Mouse (Mus musculus): ENCODE data around the gene Klhl36. TPM values are rescaled to one million over a fixed set of nuclear protein-coding genes. Genes with fewer than 3 reads are reported as not detected.
"Not testable (repeated sequence)": the region's sequence is repeated elsewhere in the genome, so short reads cannot be mapped to it uniquely, and the experiment has no call there.

The Klhl36 gene
- polyA plus RNA-seq, 1 experiment from 2014 or later: 7.7 TPM

DNA sequence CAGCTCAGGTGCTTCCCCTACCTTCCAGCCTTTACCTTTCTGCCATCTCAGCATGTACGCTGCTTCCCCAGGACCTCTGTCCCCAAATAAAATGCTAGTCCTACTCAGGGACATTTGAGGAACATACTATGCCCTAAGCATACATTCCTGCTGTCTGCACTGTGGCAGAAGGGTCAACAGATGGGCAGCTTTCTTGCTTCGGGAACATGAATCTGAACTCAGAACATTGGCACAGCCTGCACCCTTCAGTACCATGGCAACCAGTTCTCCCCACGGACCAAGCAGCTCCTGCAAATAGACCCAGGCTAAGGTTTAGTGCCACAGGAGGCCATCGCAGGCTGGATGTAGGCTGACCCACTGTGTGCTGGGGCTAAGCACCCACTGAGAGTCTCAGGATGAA lies 25.2 kb upstream of the Klhl36 start:
- Histone ChIP-seq H3K4me2 (0 out of 2 replicates have a peak overlapping the region, but pooled peaks have one; percentile 92), H3K4me1 (peaks cover 83% of the 10 kb centered on the region), H3K9ac (no peak overlapping the region), H3K27me3 (replicated peaks) (peaks cover 22% of the 10 kb centered on the region), H3K4me3 (no peak overlapping the region), H3K27ac (no peak overlapping the region), H3K9me3 (replicated peaks) (no peaks in the 10 kb centered on the region), H3K36me3 (peaks cover 10% of the 10 kb centered on the region)
- WGBS (ENCODE audit: insufficient replicate concordance): 82% methylated on average over 4 of the region's 4 CpGs
- no peak for ATAC-seq

DNA sequence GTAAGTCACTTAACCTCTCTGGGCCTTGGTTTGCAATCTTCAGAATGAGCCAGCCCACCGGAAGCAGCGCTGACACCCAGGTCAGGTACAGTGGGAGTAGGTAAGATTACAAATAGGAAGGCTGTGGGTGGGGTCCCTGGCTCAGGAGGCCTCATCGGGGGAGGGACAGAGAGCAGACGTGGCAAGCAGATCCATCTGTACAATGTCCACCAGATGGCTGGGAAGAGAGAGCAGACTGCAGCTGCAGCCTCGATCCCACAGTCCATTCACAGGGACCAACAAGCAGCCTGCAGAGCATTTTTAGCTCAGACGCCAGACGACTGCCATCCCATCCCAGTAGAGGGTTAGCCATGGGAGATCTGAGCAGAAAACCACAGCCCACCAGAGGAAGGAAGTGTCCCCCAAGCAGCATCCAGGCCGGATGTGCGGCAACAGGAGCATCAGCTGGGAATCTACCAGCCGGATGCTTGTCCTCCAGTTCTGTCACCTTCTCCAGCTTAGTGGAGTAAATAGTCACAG lies 24.5 kb upstream of the Klhl36 start:
- peak overlapping the region; percentile 92 for H3K4me2 ChIP-seq
- H3K27me3 ChIP-seq (replicated peaks): peaks cover 22% of the 10 kb centered on the region
- H3K9me3 ChIP-seq (replicated peaks): no peaks in the 10 kb centered on the region
- peak overlapping the region; percentile 66 for H3K4me3 ChIP-seq
- H3K9ac ChIP-seq: 0 out of 2 replicates have a peak overlapping the region, but pooled peaks have one; percentile 14
- peaks cover 78% of the 10 kb centered on the region for H3K4me1 ChIP-seq
- ATAC-seq: no peak
- H3K27ac ChIP-seq: peak overlapping the region; percentile 39
- peaks cover 10% of the 10 kb centered on the region for H3K36me3 ChIP-seq
- WGBS (ENCODE audit: insufficient replicate concordance): 12% methylated on average over 10 of the region's 10 CpGs

DNA sequence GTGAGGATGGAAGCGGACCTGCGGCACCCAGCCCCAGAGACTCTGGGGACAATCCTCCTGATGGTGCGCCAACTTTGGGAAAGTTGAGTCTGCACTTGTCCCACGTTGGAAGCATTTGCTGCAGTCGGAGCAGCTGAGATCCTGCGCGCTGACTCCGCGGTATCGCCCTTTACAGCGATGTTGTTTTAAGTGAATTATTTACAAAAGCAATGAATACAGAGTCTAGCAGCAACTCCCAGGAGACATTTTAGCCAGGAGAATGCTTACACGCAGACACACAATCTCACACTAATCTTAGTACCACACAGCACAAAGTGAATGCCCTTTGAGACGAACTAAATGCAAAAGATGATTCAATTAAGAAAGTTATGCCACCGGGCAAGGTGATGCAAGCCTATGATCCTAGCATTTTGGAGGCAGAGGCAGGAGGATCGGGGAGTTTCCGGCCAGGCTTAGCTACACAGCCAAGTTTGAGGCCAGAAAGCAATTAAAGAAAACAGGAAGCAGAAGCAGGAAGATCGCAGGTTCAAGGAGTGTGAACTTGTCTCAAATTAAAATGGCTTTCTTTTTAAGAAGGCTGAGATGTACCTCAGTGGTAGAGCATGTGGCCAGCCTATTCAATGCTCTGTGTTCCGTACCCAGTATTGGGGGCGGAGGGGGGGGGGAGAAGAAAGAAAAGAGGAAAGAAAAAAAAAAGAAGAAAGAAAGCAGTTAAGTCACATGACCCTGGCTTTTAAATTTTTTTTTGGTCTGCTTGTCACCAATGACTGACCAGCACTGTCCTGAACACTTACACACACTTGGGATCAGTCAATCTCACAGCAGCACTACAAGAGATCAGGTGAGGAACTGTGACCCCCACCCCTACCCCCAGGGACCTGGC lies 23.7 kb upstream of the Klhl36 start:
- Histone ChIP-seq H3K27me3 (replicated peaks) (peaks cover 22% of the 10 kb centered on the region), H3K27ac (peak overlapping the region; percentile 39), H3K9me3 (replicated peaks) (no peaks in the 10 kb centered on the region), H3K4me1 (peaks cover 71% of the 10 kb centered on the region), H3K4me2 (peak overlapping the region; percentile 92), H3K4me3 (peak overlapping the region; percentile 66), H3K9ac (peak overlapping the region; percentile 72; the same call in 1 of the 2 replicates), H3K36me3 (peaks cover 10% of the 10 kb centered on the region)
- WGBS (ENCODE audit: insufficient replicate concordance): 34% methylated on average over 19 of the region's 19 CpGs
- no peak for ATAC-seq

DNA sequence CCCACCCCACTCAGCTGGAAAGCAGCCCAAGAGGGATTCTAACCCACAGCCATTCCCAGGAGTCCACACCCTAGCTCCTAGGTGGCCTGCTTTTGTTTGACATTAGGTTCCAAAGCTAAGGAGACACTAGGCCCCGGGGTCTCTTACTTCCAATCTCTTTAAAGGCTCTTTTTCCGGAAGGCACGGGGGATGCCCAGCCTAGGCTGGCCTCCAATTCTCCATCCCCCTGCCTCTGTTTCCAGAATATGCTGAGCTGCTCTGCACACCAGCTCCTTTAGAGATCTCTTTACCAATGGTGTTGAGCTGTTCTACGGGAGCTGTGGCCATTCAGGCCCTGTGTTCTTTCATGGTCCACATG lies 23.1 kb upstream of the Klhl36 start:
- WGBS (ENCODE audit: insufficient replicate concordance): 54% methylated on average over 4 of the region's 4 CpGs
- 0 out of 2 replicates have a peak overlapping the region, but pooled peaks have one; percentile 61 for H3K27ac ChIP-seq
- peaks cover 64% of the 10 kb centered on the region for H3K4me1 ChIP-seq
- peak overlapping the region; percentile 72; the same call in 1 of the 2 replicates for H3K9ac ChIP-seq
- ATAC-seq: no peak
- H3K4me3 ChIP-seq: peak overlapping the region; percentile 66
- H3K36me3 ChIP-seq: peaks cover 6% of the 10 kb centered on the region; the same call in 1 of the 2 replicates
- no peaks in the 10 kb centered on the region for H3K9me3 ChIP-seq (replicated peaks)
- H3K4me2 ChIP-seq: peak overlapping the region; percentile 92
- H3K27me3 ChIP-seq (replicated peaks): peaks cover 23% of the 10 kb centered on the region

DNA sequence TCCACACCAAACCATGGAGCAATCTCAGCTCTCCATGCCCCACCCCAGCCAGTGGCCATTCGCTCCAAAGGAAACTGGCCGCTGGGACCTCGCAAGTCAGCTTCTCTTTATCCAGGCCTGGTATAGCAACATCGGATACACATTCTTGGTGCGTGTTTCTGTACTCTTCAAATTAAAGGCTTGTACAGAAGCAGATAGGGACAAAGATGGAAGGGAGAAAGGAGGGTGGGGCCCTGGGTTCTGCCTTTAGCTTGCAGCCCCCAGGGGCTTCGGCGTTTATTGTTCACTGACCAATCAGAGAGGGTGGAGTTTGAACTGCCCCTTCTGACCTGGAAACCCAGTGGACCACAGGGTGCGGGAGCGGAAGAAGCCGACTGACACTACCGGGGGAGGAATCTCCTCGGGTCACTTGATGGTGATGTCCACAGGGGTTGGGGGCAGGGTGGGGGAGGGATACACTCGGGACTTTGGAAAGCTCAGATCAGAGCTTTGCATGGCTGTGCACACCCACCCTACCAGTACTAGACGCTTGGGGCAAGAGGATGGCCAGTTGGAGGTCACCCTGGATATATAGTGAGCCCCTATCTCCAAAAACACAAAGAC lies 22.5 kb upstream of the Klhl36 start:
- no peaks in the 10 kb centered on the region for H3K9me3 ChIP-seq (replicated peaks)
- peaks cover 59% of the 10 kb centered on the region for H3K4me1 ChIP-seq
- peaks cover 4% of the 10 kb centered on the region; the same call in 1 of the 2 replicates for H3K36me3 ChIP-seq
- H3K27ac ChIP-seq: peak overlapping the region; percentile 61; the same call in 1 of the 2 replicates
- peak overlapping the region; percentile 66 for H3K4me3 ChIP-seq
- H3K9ac ChIP-seq: peak overlapping the region; percentile 72
- H3K27me3 ChIP-seq (replicated peaks): peaks cover 29% of the 10 kb centered on the region
- 22% methylated on average over 14 of the region's 14 CpGs for WGBS (ENCODE audit: insufficient replicate concordance)
- no peak for ATAC-seq
- peak overlapping the region; percentile 92 for H3K4me2 ChIP-seq

DNA sequence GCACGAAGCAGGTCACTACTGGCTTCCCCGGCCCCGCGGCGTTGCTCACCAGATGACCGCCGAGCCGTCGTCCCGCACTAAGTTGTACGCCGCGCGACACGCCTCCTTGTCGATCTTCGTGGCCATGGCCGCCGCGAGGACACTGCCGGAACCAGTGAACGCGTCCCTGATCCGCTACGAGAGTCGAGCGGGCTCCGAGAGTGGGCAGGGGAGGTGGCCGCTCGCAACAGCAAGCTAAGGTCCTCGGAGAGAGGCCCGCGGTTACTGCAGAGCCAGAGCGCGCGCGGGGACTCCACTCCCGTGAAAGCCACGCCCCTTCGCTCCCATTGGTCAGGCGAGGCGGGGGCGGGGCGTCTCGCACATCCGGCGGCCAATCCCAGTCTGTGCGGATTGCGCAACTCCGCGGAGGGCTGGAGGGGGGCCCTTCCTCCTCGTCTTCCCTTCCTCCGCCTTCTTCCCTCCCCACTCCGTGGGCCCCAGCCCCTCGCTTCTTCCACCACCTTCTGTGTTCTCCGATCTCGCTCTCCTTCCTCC lies 21.7 kb upstream of the Klhl36 start, which contains the start of gene Cotl1:
Gene Cotl1, minus strand, starts transcription at position 270 of the 534 bp plus-strand sequence.
- Histone ChIP-seq H3K27me3 (replicated peaks) (peaks cover 35% of the 10 kb centered on the region), H3K36me3 (peaks cover 4% of the 10 kb centered on the region; the same call in 1 of the 2 replicates), H3K9me3 (replicated peaks) (no peaks in the 10 kb centered on the region), H3K9ac (peak within 1 kb of the TSS; percentile 72), H3K4me3 (peak within 1 kb of the TSS; percentile 66), H3K4me1 (peaks cover 51% of the 10 kb centered on the region), H3K4me2 (peak within 1 kb of the TSS; percentile 92), H3K27ac (peak within 1 kb of the TSS; percentile 71)
- ATAC-seq: peak; percentile 92
- under 1% methylated on average over 47 of the region's 57 CpGs for WGBS (ENCODE audit: insufficient replicate concordance)

DNA sequence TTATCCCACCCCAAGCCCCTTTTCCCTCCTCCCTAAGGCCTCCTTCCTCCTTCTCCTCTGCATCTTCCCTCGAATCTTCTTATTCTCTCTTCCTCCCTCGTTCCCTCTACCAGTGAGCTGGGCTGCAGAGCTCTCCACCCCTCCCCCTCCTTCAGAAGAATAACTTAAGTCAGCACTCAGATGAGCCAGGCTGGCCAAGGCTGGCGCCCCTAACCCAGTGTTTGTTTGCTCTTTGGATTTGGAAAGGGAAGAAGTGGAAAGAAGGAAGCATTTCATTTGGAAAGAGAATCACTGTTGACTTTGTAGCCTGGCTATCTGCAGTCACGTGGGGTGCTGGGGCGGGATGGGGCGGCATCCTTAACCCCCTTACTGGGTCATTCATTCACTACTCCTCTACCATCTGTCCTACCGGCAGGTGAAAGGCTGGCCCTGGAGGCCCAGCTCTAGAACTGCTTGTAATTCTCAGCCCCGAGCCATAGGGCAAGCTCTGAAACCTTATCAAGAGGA lies 21.1 kb upstream of the Klhl36 start:
- peaks cover 4% of the 10 kb centered on the region; the same call in 1 of the 2 replicates for H3K36me3 ChIP-seq
- H3K4me3 ChIP-seq: peak overlapping the region; percentile 66
- H3K27ac ChIP-seq: peak overlapping the region; percentile 71
- peaks cover 51% of the 10 kb centered on the region for H3K4me1 ChIP-seq
- peak overlapping the region; percentile 72 for H3K9ac ChIP-seq
- WGBS (ENCODE audit: insufficient replicate concordance): 15% methylated on average over 8 of the region's 8 CpGs
- no peak; the same call in 1 of the 2 replicates for ATAC-seq
- H3K27me3 ChIP-seq (replicated peaks): peaks cover 37% of the 10 kb centered on the region
- H3K4me2 ChIP-seq: peak overlapping the region; percentile 92
- H3K9me3 ChIP-seq (replicated peaks): no peaks in the 10 kb centered on the region

DNA sequence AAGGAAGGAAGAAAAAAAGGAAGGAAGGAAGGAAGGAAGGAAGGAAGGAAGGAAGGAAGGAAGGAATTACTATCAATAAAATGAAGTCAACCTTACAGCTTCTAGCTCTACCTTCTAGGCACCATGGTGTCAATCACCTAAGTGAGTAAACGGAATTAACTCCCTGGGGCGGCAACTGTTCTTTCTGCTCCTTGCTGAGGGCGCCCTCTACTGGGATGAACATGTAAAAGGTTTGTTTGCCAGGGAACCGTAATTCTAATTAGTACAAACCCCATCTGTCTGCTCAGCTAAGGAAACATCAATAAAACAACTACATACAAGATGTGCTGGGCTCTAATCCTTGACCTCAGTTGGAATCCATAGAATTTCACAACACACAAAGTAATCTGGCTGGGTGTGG lies 18.6 kb upstream of the Klhl36 start:
- WGBS (ENCODE audit: insufficient replicate concordance): 2% methylated on average over 4 of the region's 4 CpGs
- peaks cover 42% of the 10 kb centered on the region for H3K27me3 ChIP-seq (replicated peaks)
- H3K36me3 ChIP-seq: no peaks in the 10 kb centered on the region
- no peak overlapping the region for H3K4me3 ChIP-seq
- no peak overlapping the region for H3K9ac ChIP-seq
- ATAC-seq: no peak
- H3K27ac ChIP-seq: no peak overlapping the region
- no peak overlapping the region for H3K4me2 ChIP-seq
- peaks cover 36% of the 10 kb centered on the region for H3K4me1 ChIP-seq
- H3K9me3 ChIP-seq (replicated peaks): no peaks in the 10 kb centered on the region

DNA sequence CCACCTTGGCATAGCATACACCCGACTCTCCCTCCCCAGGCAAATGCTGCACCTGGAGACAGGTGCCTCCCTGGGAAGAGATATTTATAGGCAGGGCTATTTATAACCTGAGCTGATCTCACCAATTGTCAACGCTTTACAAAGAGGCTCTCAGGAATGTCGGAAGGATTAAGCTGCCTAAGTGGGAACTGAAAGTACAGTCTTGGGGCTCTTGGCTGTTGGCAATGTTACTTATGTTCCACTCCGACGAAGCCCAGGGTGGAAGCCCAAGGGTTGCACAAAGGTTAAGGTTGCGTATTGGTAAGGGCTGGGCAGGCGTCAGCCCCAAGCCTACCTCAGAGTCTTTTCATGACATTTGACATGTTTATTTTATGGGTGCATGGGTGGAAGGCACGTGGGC lies 17.5 kb upstream of the Klhl36 start:
- H3K4me2 ChIP-seq: no peak overlapping the region
- 42% methylated on average over 8 of the region's 8 CpGs for WGBS (ENCODE audit: insufficient replicate concordance)

DNA sequence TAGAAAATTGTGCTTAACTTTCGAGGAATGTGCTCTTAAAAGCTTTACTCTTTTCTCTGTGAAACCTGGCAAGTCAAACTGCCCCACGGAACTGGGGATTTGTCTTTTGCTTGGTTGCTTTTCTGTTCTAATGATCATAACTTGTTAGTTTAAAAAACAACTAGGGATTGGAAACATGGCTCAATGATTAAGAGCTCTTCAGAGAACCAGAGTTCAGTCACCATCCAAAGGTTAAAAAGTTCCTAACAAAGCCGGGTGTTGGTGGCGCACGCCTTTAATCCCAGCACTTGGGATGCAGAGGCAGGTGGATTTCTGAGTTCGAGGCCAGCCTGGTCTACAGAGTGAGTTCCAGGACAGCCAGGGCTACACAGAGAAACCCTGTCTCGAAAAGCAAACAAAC lies 16.3 kb upstream of the Klhl36 start:
- Histone ChIP-seq H3K4me1 (peaks cover 17% of the 10 kb centered on the region), H3K27me3 (replicated peaks) (peaks cover 27% of the 10 kb centered on the region)
- not testable (repeated sequence) for H3K4me2 ChIP-seq; H3K27ac ChIP-seq; ATAC-seq; H3K9ac ChIP-seq; H3K36me3 ChIP-seq; H3K4me3 ChIP-seq; H3K9me3 ChIP-seq (replicated peaks)
- 62% methylated on average over 7 of the region's 7 CpGs for WGBS (ENCODE audit: insufficient replicate concordance)

More for the DNA sequence above, 17.5 kb upstream of the Klhl36 start:
- no peak for ATAC-seq
- no peak overlapping the region for H3K27ac ChIP-seq
- H3K9me3 ChIP-seq (replicated peaks): no peaks in the 10 kb centered on the region; the same call in 1 of the 2 replicates
- peaks cover 25% of the 10 kb centered on the region for H3K4me1 ChIP-seq
- H3K36me3 ChIP-seq: no peaks in the 10 kb centered on the region
- H3K9ac ChIP-seq: no peak overlapping the region
- peaks cover 31% of the 10 kb centered on the region for H3K27me3 ChIP-seq (replicated peaks)
- no peak overlapping the region for H3K4me3 ChIP-seq

DNA sequence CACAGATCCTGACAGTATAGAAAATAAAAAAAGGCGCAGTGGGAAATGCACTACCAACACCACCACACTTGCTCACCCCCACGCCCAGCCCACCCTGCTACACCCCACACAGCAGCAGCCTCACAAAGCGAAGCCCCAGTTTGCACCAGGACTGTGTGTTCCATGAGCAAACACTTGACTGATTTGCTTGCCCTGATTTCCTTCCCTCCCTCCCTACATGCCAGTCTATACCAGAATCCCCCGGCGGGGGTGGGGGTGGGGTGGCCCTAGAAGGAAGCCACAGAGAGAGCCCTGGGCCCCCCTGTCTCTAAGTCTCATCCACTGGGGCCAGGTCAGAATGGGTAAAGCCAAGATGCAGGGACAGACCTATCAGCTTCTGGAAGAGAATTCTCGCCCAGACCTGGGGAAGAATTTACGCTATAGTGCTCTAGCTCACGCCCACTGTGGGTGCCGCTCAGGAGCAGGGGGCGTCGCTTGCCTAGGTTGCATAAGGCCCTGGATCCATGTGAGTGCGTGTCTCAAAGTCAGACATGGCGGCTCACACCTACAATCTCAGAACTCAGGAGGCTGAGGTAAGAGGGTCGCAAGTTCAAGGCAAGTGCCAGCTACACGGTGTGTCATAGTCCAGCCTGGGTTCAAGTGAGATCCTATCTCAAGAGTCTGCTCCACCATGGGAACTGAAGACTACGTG lies 14.7 kb upstream of the Klhl36 start:
- H3K27ac ChIP-seq: no peak overlapping the region
- no peaks in the 10 kb centered on the region for H3K36me3 ChIP-seq
- H3K4me3 ChIP-seq: no peak overlapping the region
- H3K9me3 ChIP-seq (replicated peaks): no peaks in the 10 kb centered on the region; the same call in 1 of the 2 replicates
- H3K4me2 ChIP-seq: no peak overlapping the region
- 0 out of 2 replicates have a peak, but pooled peaks cover 4% of the 10 kb centered on the region for H3K4me1 ChIP-seq
- ATAC-seq: no peak
- 62% methylated on average over 16 of the region's 16 CpGs for WGBS (ENCODE audit: insufficient replicate concordance)
- H3K9ac ChIP-seq: no peak overlapping the region
- H3K27me3 ChIP-seq (replicated peaks): peaks cover 27% of the 10 kb centered on the region
